Mouse (Mus musculus): ENCODE measurements around the gene Sort1. TPM values are rescaled to one million over a fixed set of nuclear protein-coding genes. Genes with fewer than 3 reads are reported as not detected.

Sort1 gene
- polyA plus RNA-seq, 1 experiment from 2014 or later = 13.8 TPM

DNA sequence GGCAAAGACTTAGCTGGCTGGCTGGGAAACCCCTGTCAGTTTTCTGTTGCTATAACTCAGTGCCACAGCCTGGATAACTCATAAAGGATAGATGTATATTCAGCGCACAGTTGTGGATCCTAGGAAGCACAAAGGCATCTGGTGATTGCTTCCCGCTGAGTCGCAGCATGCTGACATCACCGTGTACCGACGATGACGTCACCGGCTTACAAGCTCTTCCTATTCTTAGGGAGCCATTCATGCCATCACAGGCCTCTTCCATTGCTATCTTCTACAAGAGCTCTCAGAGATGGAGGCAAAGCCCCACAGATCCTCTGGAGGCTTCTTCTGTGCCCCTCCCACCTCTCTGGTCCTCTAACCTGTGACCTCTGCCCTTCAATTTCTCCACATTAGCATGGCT is 19.8 kb downstream of the Sort1 start:
- Histone ChIP-seq H3K4me1 (ENCODE audit: control insufficient read depth, insufficient read depth, low read length) (no peaks in the 10 kb centered on the region), H3K27ac (replicated peaks; ENCODE audit: low read depth, low read length) (no peak overlapping the region), H3K36me3 (replicated peaks; ENCODE audit: control insufficient read depth, insufficient read depth, low read depth, low read length) (no peaks in the 10 kb centered on the region), H3K4me2 (ENCODE audit: low read depth, low read length) (no peak overlapping the region), H3K27me3 (ENCODE audit: control insufficient read depth, insufficient read depth, low read length) (no peaks in the 10 kb centered on the region), H3K9ac (replicated peaks; ENCODE audit: low read length) (no peak overlapping the region), H3K9me3 (replicated peaks; ENCODE audit: control insufficient read depth, low read length) (no peaks in the 10 kb centered on the region), H3K4me3 (ENCODE audit: low read depth, low read length) (no peak overlapping the region)
- ATAC-seq (replicated peaks; ENCODE audit: insufficient number of reproducible peaks, low FRiP score, low TSS enrichment, low read depth) (no peak), DNase-seq (ENCODE audit: low spot score) (no peak)
- WGBS = 96% methylated on average over 8 of the region's 8 CpGs

- no peak for ATAC-seq (replicated peaks; ENCODE audit: insufficient number of reproducible peaks, low FRiP score, low TSS enrichment, low read depth)
- no peaks in the 10 kb centered on the region for H3K27me3 ChIP-seq (ENCODE audit: control insufficient read depth, insufficient read depth, low read length)
- H3K9ac ChIP-seq (replicated peaks; ENCODE audit: low read length) = no peak overlapping the region
Observed at GRCm38 (mm10) chr3:108304747-108305146, 20.9 kb downstream of the Sort1 start.

DNA sequence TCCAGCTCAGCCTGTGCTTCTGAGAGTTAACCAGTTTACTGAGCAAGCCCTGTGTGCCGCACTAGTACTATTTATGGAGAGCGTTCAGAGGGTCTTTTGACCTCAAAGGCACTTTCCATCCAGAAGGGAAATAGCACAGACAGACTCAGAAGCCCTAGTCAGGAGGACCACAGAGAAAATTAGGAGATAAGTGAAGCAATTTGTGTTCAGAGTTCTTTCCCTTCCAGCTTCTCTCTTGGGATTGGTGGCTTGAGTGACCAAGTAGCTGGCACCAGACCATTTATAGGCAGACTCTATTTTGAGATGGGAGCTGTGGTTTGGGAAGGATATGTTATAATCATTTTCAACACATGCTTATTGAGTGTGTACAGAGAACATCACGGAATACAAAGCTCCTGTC is 22.5 kb downstream of the Sort1 start:
- Histone ChIP-seq H3K36me3 (replicated peaks; ENCODE audit: control insufficient read depth, insufficient read depth, low read depth, low read length) (no peaks in the 10 kb centered on the region), H3K9me3 (replicated peaks; ENCODE audit: control insufficient read depth, low read length) (no peaks in the 10 kb centered on the region), H3K4me1 (ENCODE audit: control insufficient read depth, insufficient read depth, low read length) (no peaks in the 10 kb centered on the region), H3K27me3 (ENCODE audit: control insufficient read depth, insufficient read depth, low read length) (no peaks in the 10 kb centered on the region), H3K9ac (replicated peaks; ENCODE audit: low read length) (no peak overlapping the region), H3K4me3 (ENCODE audit: low read depth, low read length) (no peak overlapping the region), H3K27ac (replicated peaks; ENCODE audit: low read depth, low read length) (no peak overlapping the region), H3K4me2 (ENCODE audit: low read depth, low read length) (no peak overlapping the region)
- WGBS = 53% methylated on average over 3 of the region's 3 CpGs
- ATAC-seq (replicated peaks; ENCODE audit: insufficient number of reproducible peaks, low FRiP score, low TSS enrichment, low read depth) = no peak
- DNase-seq (ENCODE audit: low spot score) = no peak

More at GRCm38 (mm10) chr3:108304747-108305146, 20.9 kb downstream of the Sort1 start:
- Histone ChIP-seq H3K4me2 (ENCODE audit: low read depth, low read length) (no peak overlapping the region), H3K9me3 (replicated peaks; ENCODE audit: control insufficient read depth, low read length) (no peaks in the 10 kb centered on the region), H3K4me3 (ENCODE audit: low read depth, low read length) (no peak overlapping the region), H3K36me3 (replicated peaks; ENCODE audit: control insufficient read depth, insufficient read depth, low read depth, low read length) (no peaks in the 10 kb centered on the region), H3K4me1 (ENCODE audit: control insufficient read depth, insufficient read depth, low read length) (no peaks in the 10 kb centered on the region), H3K27ac (replicated peaks; ENCODE audit: low read depth, low read length) (no peak overlapping the region)
- no peak for DNase-seq (ENCODE audit: low spot score)
- 91% methylated on average over 4 of the region's 4 CpGs for WGBS

- Histone ChIP-seq H3K36me3 (replicated peaks; ENCODE audit: control insufficient read depth, insufficient read depth, low read depth, low read length) (no peaks in the 10 kb centered on the region), H3K4me2 (ENCODE audit: low read depth, low read length) (no peak overlapping the region), H3K9me3 (replicated peaks; ENCODE audit: control insufficient read depth, low read length) (no peaks in the 10 kb centered on the region), H3K4me3 (ENCODE audit: low read depth, low read length) (no peak overlapping the region), H3K27ac (replicated peaks; ENCODE audit: low read depth, low read length) (no peak overlapping the region), H3K9ac (replicated peaks; ENCODE audit: low read length) (no peak overlapping the region), H3K4me1 (ENCODE audit: control insufficient read depth, insufficient read depth, low read length) (no peaks in the 10 kb centered on the region), H3K27me3 (ENCODE audit: control insufficient read depth, insufficient read depth, low read length) (no peaks in the 10 kb centered on the region)
- DNase-seq (ENCODE audit: low spot score) (no peak), ATAC-seq (replicated peaks; ENCODE audit: insufficient number of reproducible peaks, low FRiP score, low TSS enrichment, low read depth) (no peak)
- 75% methylated on average over 6 of the region's 6 CpGs for whole genome bisulfite sequencing
Observed at GRCm38 (mm10) chr3:108307485-108307884, 23.6 kb downstream of the Sort1 start.

DNA sequence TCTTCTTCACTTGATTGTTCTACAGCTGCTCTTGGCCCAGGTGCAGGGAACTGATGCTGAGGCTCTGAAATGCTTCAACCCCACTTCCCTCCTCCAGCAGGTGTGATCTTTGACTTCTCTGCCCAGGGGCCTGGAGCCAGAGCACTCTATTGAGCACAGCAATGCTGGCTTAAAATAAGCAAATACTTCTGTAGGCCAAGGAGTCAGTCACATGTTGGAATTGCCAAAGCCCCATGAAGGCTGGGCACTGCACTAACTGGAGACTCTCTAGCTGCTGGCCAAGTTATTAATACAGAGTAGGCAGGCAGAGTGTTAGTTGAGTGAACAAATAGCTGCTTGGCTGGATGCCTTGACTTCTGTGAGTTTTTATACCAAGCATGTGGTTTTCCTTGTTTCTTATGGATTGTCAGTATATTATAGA is 27.0 kb downstream of the Sort1 start:
- H3K9me3 ChIP-seq (replicated peaks; ENCODE audit: control insufficient read depth, low read length) = no peaks in the 10 kb centered on the region
- no peaks in the 10 kb centered on the region for H3K27me3 ChIP-seq (ENCODE audit: control insufficient read depth, insufficient read depth, low read length)
- no peak overlapping the region for H3K4me3 ChIP-seq (ENCODE audit: low read depth, low read length)
- H3K27ac ChIP-seq (replicated peaks; ENCODE audit: low read depth, low read length) = no peak overlapping the region
- H3K4me2 ChIP-seq (ENCODE audit: low read depth, low read length) = no peak overlapping the region
- ATAC-seq (replicated peaks; ENCODE audit: insufficient number of reproducible peaks, low FRiP score, low TSS enrichment, low read depth) (no peak), DNase-seq (ENCODE audit: low spot score) (no peak)
- H3K36me3 ChIP-seq (replicated peaks; ENCODE audit: control insufficient read depth, insufficient read depth, low read depth, low read length) = no peaks in the 10 kb centered on the region
- no peaks in the 10 kb centered on the region for H3K4me1 ChIP-seq (ENCODE audit: control insufficient read depth, insufficient read depth, low read length)
- no peak overlapping the region for H3K9ac ChIP-seq (replicated peaks; ENCODE audit: low read length)

- H3K9me3 ChIP-seq (replicated peaks; ENCODE audit: control insufficient read depth, low read length) = no peaks in the 10 kb centered on the region
- no peaks in the 10 kb centered on the region for H3K36me3 ChIP-seq (replicated peaks; ENCODE audit: control insufficient read depth, insufficient read depth, low read depth, low read length)
- no peak for DNase-seq (ENCODE audit: low spot score)
- no peak overlapping the region for H3K4me2 ChIP-seq (ENCODE audit: low read depth, low read length)
- 82% methylated on average over 4 of the region's 4 CpGs for WGBS
- H3K4me1 ChIP-seq (ENCODE audit: control insufficient read depth, insufficient read depth, low read length) = no peaks in the 10 kb centered on the region
- no peak overlapping the region for H3K4me3 ChIP-seq (ENCODE audit: low read depth, low read length)
- H3K27ac ChIP-seq (replicated peaks; ENCODE audit: low read depth, low read length) = no peak overlapping the region
- ATAC-seq (replicated peaks; ENCODE audit: insufficient number of reproducible peaks, low FRiP score, low TSS enrichment, low read depth) = no peak
- H3K27me3 ChIP-seq (ENCODE audit: control insufficient read depth, insufficient read depth, low read length) = no peaks in the 10 kb centered on the region
- no peak overlapping the region for H3K9ac ChIP-seq (replicated peaks; ENCODE audit: low read length)
Observed at GRCm38 (mm10) chr3:108311688-108312087, 27.8 kb downstream of the Sort1 start.

GRCm38 (mm10) chr3:108312414-108312813 is 28.5 kb downstream of the Sort1 start:
- no peaks in the 10 kb centered on the region for H3K9me3 ChIP-seq (replicated peaks; ENCODE audit: control insufficient read depth, low read length)
- no peak overlapping the region for H3K4me3 ChIP-seq (ENCODE audit: low read depth, low read length)
- no peak overlapping the region for H3K27ac ChIP-seq (replicated peaks; ENCODE audit: low read depth, low read length)
- no peaks in the 10 kb centered on the region for H3K27me3 ChIP-seq (ENCODE audit: control insufficient read depth, insufficient read depth, low read length)
- no peak overlapping the region for H3K9ac ChIP-seq (replicated peaks; ENCODE audit: low read length)
- ATAC-seq (replicated peaks; ENCODE audit: insufficient number of reproducible peaks, low FRiP score, low TSS enrichment, low read depth) (no peak), DNase-seq (ENCODE audit: low spot score) (no peak)
- no peaks in the 10 kb centered on the region for H3K4me1 ChIP-seq (ENCODE audit: control insufficient read depth, insufficient read depth, low read length)
- no peaks in the 10 kb centered on the region for H3K36me3 ChIP-seq (replicated peaks; ENCODE audit: control insufficient read depth, insufficient read depth, low read depth, low read length)
- H3K4me2 ChIP-seq (ENCODE audit: low read depth, low read length) = no peak overlapping the region

- H3K9ac ChIP-seq (replicated peaks; ENCODE audit: low read length) = no peak overlapping the region
- no peak for ATAC-seq (replicated peaks; ENCODE audit: insufficient number of reproducible peaks, low FRiP score, low TSS enrichment, low read depth)
- no peaks in the 10 kb centered on the region for H3K27me3 ChIP-seq (ENCODE audit: control insufficient read depth, insufficient read depth, low read length)
- H3K9me3 ChIP-seq (replicated peaks; ENCODE audit: control insufficient read depth, low read length) = no peaks in the 10 kb centered on the region
- no peak overlapping the region for H3K4me3 ChIP-seq (ENCODE audit: low read depth, low read length)
- 89% methylated on average over 4 of the region's 4 CpGs for WGBS
- no peaks in the 10 kb centered on the region for H3K36me3 ChIP-seq (replicated peaks; ENCODE audit: control insufficient read depth, insufficient read depth, low read depth, low read length)
- H3K27ac ChIP-seq (replicated peaks; ENCODE audit: low read depth, low read length) = no peak overlapping the region
- no peak for DNase-seq (ENCODE audit: low spot score)
- H3K4me1 ChIP-seq (ENCODE audit: control insufficient read depth, insufficient read depth, low read length) = no peaks in the 10 kb centered on the region
- no peak overlapping the region for H3K4me2 ChIP-seq (ENCODE audit: low read depth, low read length)
Observed at GRCm38 (mm10) chr3:108313138-108313537, 29.3 kb downstream of the Sort1 start.

Data from embryonic facial prominence, embryonic 11.5 days (tissue).